Mouse (Mus musculus): ENCODE results near the gene Nomo1. TPM values are rescaled to one million over a fixed set of nuclear protein-coding genes. Genes with fewer than 3 reads are reported as not detected.

Nomo1 gene
- polyA plus RNA-seq, 1 experiment from 2014 or later: 24.5 TPM

GRCm38 (mm10) chr7:46035468-46035867, 2.0 kb downstream of the Nomo1 start:
- 88% methylated on average over 2 of the region's 2 CpGs for WGBS
- no peak for ATAC-seq (ENCODE audit: low FRiP score, low TSS enrichment)
- Histone ChIP-seq H3K27me3 (ENCODE audit: control insufficient read depth, insufficient read depth, low read length) (no peaks in the 10 kb centered on the region), H3K9me3 (ENCODE audit: control insufficient read depth, low read length) (no peaks in the 10 kb centered on the region), H3K36me3 (ENCODE audit: control insufficient read depth, insufficient read depth, low read length) (peaks cover 22% of the 10 kb centered on the region; the same call in 1 of the 2 replicates), H3K9ac (ENCODE audit: low read depth, low read length) (no peak overlapping the region), H3K4me2 (replicated peaks; ENCODE audit: low read depth, low read length) (no peak overlapping the region), H3K4me3 (ENCODE audit: low read length) (no peak overlapping the region), H3K27ac (ENCODE audit: low read depth, low read length) (no peak overlapping the region), H3K4me1 (ENCODE audit: control insufficient read depth, insufficient read depth, low read length) (peaks cover 17% of the 10 kb centered on the region)

- WGBS: 91% methylated on average over 6 of the region's 6 CpGs
- H3K36me3 ChIP-seq (ENCODE audit: control insufficient read depth, insufficient read depth, low read length): peaks cover 39% of the 10 kb centered on the region
- no peak for ATAC-seq (ENCODE audit: low FRiP score, low TSS enrichment)
Observed at GRCm38 (mm10) chr7:46037433-46037832, 3.9 kb downstream of the Nomo1 start.

GRCm38 (mm10) chr7:46039873-46040272, 6.4 kb downstream of the Nomo1 start:
- ATAC-seq (ENCODE audit: low FRiP score, low TSS enrichment): no peak
- H3K9me3 ChIP-seq (ENCODE audit: control insufficient read depth, low read length): no peaks in the 10 kb centered on the region
- H3K36me3 ChIP-seq (ENCODE audit: control insufficient read depth, insufficient read depth, low read length): peaks cover 61% of the 10 kb centered on the region
- no peak overlapping the region for H3K27ac ChIP-seq (ENCODE audit: low read depth, low read length)
- H3K4me2 ChIP-seq (replicated peaks; ENCODE audit: low read depth, low read length): no peak overlapping the region
- peaks cover 9% of the 10 kb centered on the region for H3K4me1 ChIP-seq (ENCODE audit: control insufficient read depth, insufficient read depth, low read length)
- 64% methylated on average over 2 of the region's 2 CpGs for WGBS
- no peak overlapping the region for H3K4me3 ChIP-seq (ENCODE audit: low read length)
- no peak overlapping the region for H3K9ac ChIP-seq (ENCODE audit: low read depth, low read length)
- H3K27me3 ChIP-seq (ENCODE audit: control insufficient read depth, insufficient read depth, low read length): no peaks in the 10 kb centered on the region

More at GRCm38 (mm10) chr7:46037433-46037832, 3.9 kb downstream of the Nomo1 start:
- H3K4me2 ChIP-seq (replicated peaks; ENCODE audit: low read depth, low read length): no peak overlapping the region
- no peak overlapping the region for H3K4me3 ChIP-seq (ENCODE audit: low read length)
- no peak overlapping the region for H3K27ac ChIP-seq (ENCODE audit: low read depth, low read length)
- H3K4me1 ChIP-seq (ENCODE audit: control insufficient read depth, insufficient read depth, low read length): peaks cover 17% of the 10 kb centered on the region
- H3K27me3 ChIP-seq (ENCODE audit: control insufficient read depth, insufficient read depth, low read length): no peaks in the 10 kb centered on the region
- H3K9me3 ChIP-seq (ENCODE audit: control insufficient read depth, low read length): no peaks in the 10 kb centered on the region
- no peak overlapping the region for H3K9ac ChIP-seq (ENCODE audit: low read depth, low read length)

GRCm38 (mm10) chr7:46044106-46044505, 10.6 kb downstream of the Nomo1 start:
- Histone ChIP-seq H3K27me3 (ENCODE audit: control insufficient read depth, insufficient read depth, low read length) (no peaks in the 10 kb centered on the region), H3K9me3 (ENCODE audit: control insufficient read depth, low read length) (no peaks in the 10 kb centered on the region), H3K4me3 (ENCODE audit: low read length) (no peak overlapping the region), H3K9ac (ENCODE audit: low read depth, low read length) (no peak overlapping the region), H3K27ac (ENCODE audit: low read depth, low read length) (no peak overlapping the region), H3K36me3 (ENCODE audit: control insufficient read depth, insufficient read depth, low read length) (peaks cover 76% of the 10 kb centered on the region), H3K4me2 (replicated peaks; ENCODE audit: low read depth, low read length) (no peak overlapping the region), H3K4me1 (ENCODE audit: control insufficient read depth, insufficient read depth, low read length) (no peaks in the 10 kb centered on the region)
- 90% methylated on average over 10 of the region's 10 CpGs for WGBS
- ATAC-seq (ENCODE audit: low FRiP score, low TSS enrichment): no peak

- Histone ChIP-seq H3K9ac (ENCODE audit: low read depth, low read length) (no peak overlapping the region), H3K36me3 (ENCODE audit: control insufficient read depth, insufficient read depth, low read length) (peaks cover 76% of the 10 kb centered on the region), H3K27ac (ENCODE audit: low read depth, low read length) (no peak overlapping the region), H3K4me2 (replicated peaks; ENCODE audit: low read depth, low read length) (no peak overlapping the region), H3K4me3 (ENCODE audit: low read length) (no peak overlapping the region), H3K27me3 (ENCODE audit: control insufficient read depth, insufficient read depth, low read length) (no peaks in the 10 kb centered on the region), H3K4me1 (ENCODE audit: control insufficient read depth, insufficient read depth, low read length) (no peaks in the 10 kb centered on the region), H3K9me3 (ENCODE audit: control insufficient read depth, low read length) (no peaks in the 10 kb centered on the region)
- no peak for ATAC-seq (ENCODE audit: low FRiP score, low TSS enrichment)
- 94% methylated on average over 11 of the region's 11 CpGs for WGBS
Observed at GRCm38 (mm10) chr7:46045882-46046281, 12.4 kb downstream of the Nomo1 start.

- Histone ChIP-seq H3K9ac (ENCODE audit: low read depth, low read length) (no peak overlapping the region), H3K4me2 (replicated peaks; ENCODE audit: low read depth, low read length) (no peak overlapping the region), H3K36me3 (ENCODE audit: control insufficient read depth, insufficient read depth, low read length) (peaks cover 69% of the 10 kb centered on the region), H3K27me3 (ENCODE audit: control insufficient read depth, insufficient read depth, low read length) (no peaks in the 10 kb centered on the region), H3K27ac (ENCODE audit: low read depth, low read length) (no peak overlapping the region), H3K4me1 (ENCODE audit: control insufficient read depth, insufficient read depth, low read length) (no peaks in the 10 kb centered on the region), H3K9me3 (ENCODE audit: control insufficient read depth, low read length) (no peaks in the 10 kb centered on the region), H3K4me3 (ENCODE audit: low read length) (no peak overlapping the region)
- no peak for ATAC-seq (ENCODE audit: low FRiP score, low TSS enrichment)
- WGBS: 92% methylated on average over 13 of the region's 13 CpGs
Observed at GRCm38 (mm10) chr7:46047873-46048562, 14.5 kb downstream of the Nomo1 start.

GRCm38 (mm10) chr7:46049981-46050380, 16.5 kb downstream of the Nomo1 start:
- peaks cover 65% of the 10 kb centered on the region for H3K36me3 ChIP-seq (ENCODE audit: control insufficient read depth, insufficient read depth, low read length)
- WGBS: 97% methylated on average over 7 of the region's 7 CpGs
- ATAC-seq (ENCODE audit: low FRiP score, low TSS enrichment): no peak
- no peak overlapping the region for H3K4me2 ChIP-seq (replicated peaks; ENCODE audit: low read depth, low read length)
- H3K4me3 ChIP-seq (ENCODE audit: low read length): no peak overlapping the region
- no peak overlapping the region for H3K27ac ChIP-seq (ENCODE audit: low read depth, low read length)
- H3K4me1 ChIP-seq (ENCODE audit: control insufficient read depth, insufficient read depth, low read length): no peaks in the 10 kb centered on the region
- H3K9me3 ChIP-seq (ENCODE audit: control insufficient read depth, low read length): no peaks in the 10 kb centered on the region
- no peak overlapping the region for H3K9ac ChIP-seq (ENCODE audit: low read depth, low read length)
- H3K27me3 ChIP-seq (ENCODE audit: control insufficient read depth, insufficient read depth, low read length): no peaks in the 10 kb centered on the region

- Histone ChIP-seq H3K9ac (ENCODE audit: low read depth, low read length) (no peak overlapping the region), H3K9me3 (ENCODE audit: control insufficient read depth, low read length) (no peaks in the 10 kb centered on the region), H3K4me3 (ENCODE audit: low read length) (no peak overlapping the region), H3K4me1 (ENCODE audit: control insufficient read depth, insufficient read depth, low read length) (no peaks in the 10 kb centered on the region), H3K4me2 (replicated peaks; ENCODE audit: low read depth, low read length) (no peak overlapping the region), H3K27me3 (ENCODE audit: control insufficient read depth, insufficient read depth, low read length) (no peaks in the 10 kb centered on the region), H3K36me3 (ENCODE audit: control insufficient read depth, insufficient read depth, low read length) (peaks cover 67% of the 10 kb centered on the region), H3K27ac (ENCODE audit: low read depth, low read length) (no peak overlapping the region)
- 91% methylated on average over 4 of the region's 4 CpGs for WGBS
- no peak for ATAC-seq (ENCODE audit: low FRiP score, low TSS enrichment)
Observed at GRCm38 (mm10) chr7:46052161-46052821, 18.8 kb downstream of the Nomo1 start.

GRCm38 (mm10) chr7:46053566-46053965, 20.1 kb downstream of the Nomo1 start:
- H3K36me3 ChIP-seq (ENCODE audit: control insufficient read depth, insufficient read depth, low read length): peaks cover 69% of the 10 kb centered on the region
- no peaks in the 10 kb centered on the region for H3K27me3 ChIP-seq (ENCODE audit: control insufficient read depth, insufficient read depth, low read length)
- no peaks in the 10 kb centered on the region for H3K4me1 ChIP-seq (ENCODE audit: control insufficient read depth, insufficient read depth, low read length)
- no peaks in the 10 kb centered on the region for H3K9me3 ChIP-seq (ENCODE audit: control insufficient read depth, low read length)
- H3K4me2 ChIP-seq (replicated peaks; ENCODE audit: low read depth, low read length): no peak overlapping the region
- no peak overlapping the region for H3K4me3 ChIP-seq (ENCODE audit: low read length)
- no peak overlapping the region for H3K27ac ChIP-seq (ENCODE audit: low read depth, low read length)
- ATAC-seq (ENCODE audit: low FRiP score, low TSS enrichment): no peak
- no peak overlapping the region for H3K9ac ChIP-seq (ENCODE audit: low read depth, low read length)
- WGBS: 87% methylated on average over 3 of the region's 3 CpGs

All from kidney, embryonic 14.5 days (tissue).